Mouse (Mus musculus) midbrain, embryonic 16.5 days (tissue): Measurements from ENCODE around the gene Stum. TPM values are rescaled to one million over a fixed set of nuclear protein-coding genes. Genes with fewer than 3 reads are reported as not detected.
A peak's percentile ranks its signal among the peaks of the same experiment; 100 is the strongest.

Experiments
- ATAC-seq: fragments of 200-750 bp; cut with Nextera tagmentation; 2 replicates; pipeline ENCODE4 v1.8.0; 2017; ENCODE audit warnings: moderate TSS enrichment
- H3K27ac ChIP-seq: fragments of 300-500 bp; sonication (generic); 2 replicates; pipeline ENCODE4 v1.5.1; 2014; ENCODE audit warnings: mild to moderate bottlenecking, low read length, mixed read lengths
- H3K27me3 ChIP-seq: fragments of 300-500 bp; sonication (generic); 2 replicates; pipeline ENCODE4 v1.6.1; 2014; ENCODE audit warnings: low read depth, low read length, mixed read lengths; ENCODE audit not compliant: control insufficient read depth, insufficient read depth
- H3K36me3 ChIP-seq: fragments of 300-500 bp; sonication (generic); 2 replicates; pipeline ENCODE4 v1.6.1; 2014; ENCODE audit warnings: mild to moderate bottlenecking, low read length, moderate library complexity, mixed read lengths; ENCODE audit not compliant: control insufficient read depth, insufficient read depth
- H3K4me1 ChIP-seq: fragments of 300-500 bp; sonication (generic); 2 replicates; pipeline ENCODE4 v1.6.1; 2014; ENCODE audit warnings: mild to moderate bottlenecking, low read length, mixed read lengths; ENCODE audit not compliant: control insufficient read depth, insufficient read depth
- H3K4me2 ChIP-seq: fragments of 300-500 bp; sonication (generic); 2 replicates; pipeline ENCODE4 v1.6.1; 2014; ENCODE audit warnings: mild to moderate bottlenecking, low read length, mixed read lengths
- H3K4me3 ChIP-seq: fragments of 300-500 bp; sonication (generic); 2 replicates; pipeline ENCODE4 v1.5.1; 2014; ENCODE audit warnings: low read depth, mild to moderate bottlenecking, low read length, moderate library complexity, mixed read lengths
- H3K9ac ChIP-seq: fragments of 300-500 bp; sonication (generic); 2 replicates; pipeline ENCODE4 v1.6.1; 2014; ENCODE audit warnings: low read depth, low read length, mixed read lengths
- H3K9me3 ChIP-seq: fragments of 300-500 bp; sonication (generic); replicated peaks from 2 replicates; pipeline ENCODE4 v1.6.1; 2014; ENCODE audit warnings: mild to moderate bottlenecking, low read length, mixed read lengths; ENCODE audit not compliant: control insufficient read depth, poor library complexity, severe bottlenecking
- whole genome bisulfite sequencing: fragments of 180-500 bp; shearing (Covaris S2); extraction: QIAGEN DNeasy Blood & Tissue Kit; methylation state at CpG from one replicate; pipeline ENCODE4 v1.1.7; 2014; 5-methylcytosine and 5-hydroxymethylcytosine counted together
- polyA plus RNA-seq: library from polyadenylated mRNA; unstranded; fragments of >200 nt; fragmentation: Nextera tagmentation; extraction: Ambion mirVana; gene quantifications from 2 replicates; pipeline ENCODE4 v1.2.1, GENCODE M21; 2015

The Stum gene
- polyA plus RNA-seq, 1 experiment from 2014 or later, result 11.5 TPM

GRCm38 (mm10) chr1:180431833-180432232, 51.5 kb downstream of the Stum start:
- Histone ChIP-seq H3K27me3 (no peaks in the 10 kb centered on the region), H3K4me1 (peaks cover 19% of the 10 kb centered on the region), H3K9ac (no peak overlapping the region), H3K27ac (no peak overlapping the region), H3K9me3 (no peaks in the 10 kb centered on the region), H3K4me2 (no peak overlapping the region), H3K36me3 (no peaks in the 10 kb centered on the region), H3K4me3 (no peak overlapping the region)
- ATAC-seq, result no peak
- WGBS, result 73% methylated on average over 12 of the region's 12 CpGs

GRCm38 (mm10) chr1:180429819-180430218, 53.5 kb downstream of the Stum start:
- H3K36me3 ChIP-seq, result no peaks in the 10 kb centered on the region
- no peaks in the 10 kb centered on the region for H3K9me3 ChIP-seq
- H3K4me1 ChIP-seq, result peaks cover 19% of the 10 kb centered on the region
- H3K27ac ChIP-seq, result no peak overlapping the region
- H3K27me3 ChIP-seq, result no peaks in the 10 kb centered on the region
- ATAC-seq, result no peak
- no peak overlapping the region for H3K9ac ChIP-seq
- 80% methylated on average over 5 of the region's 5 CpGs for WGBS
- H3K4me2 ChIP-seq, result no peak overlapping the region
- H3K4me3 ChIP-seq, result no peak overlapping the region

GRCm38 (mm10) chr1:180428871-180429270, 54.4 kb downstream of the Stum start:
- WGBS, result 85% methylated on average over 8 of the region's 8 CpGs
- no peak overlapping the region for H3K4me2 ChIP-seq
- H3K27ac ChIP-seq, result no peak overlapping the region
- ATAC-seq, result no peak
- no peaks in the 10 kb centered on the region for H3K36me3 ChIP-seq
- H3K4me1 ChIP-seq, result peaks cover 15% of the 10 kb centered on the region
- no peaks in the 10 kb centered on the region for H3K9me3 ChIP-seq
- H3K9ac ChIP-seq, result no peak overlapping the region
- H3K27me3 ChIP-seq, result no peaks in the 10 kb centered on the region
- H3K4me3 ChIP-seq, result no peak overlapping the region

GRCm38 (mm10) chr1:180428101-180428712, 55.1 kb downstream of the Stum start:
- Histone ChIP-seq H3K4me1 (peaks cover 8% of the 10 kb centered on the region), H3K36me3 (no peaks in the 10 kb centered on the region), H3K27me3 (no peaks in the 10 kb centered on the region), H3K27ac (no peak overlapping the region), H3K9ac (no peak overlapping the region), H3K9me3 (no peaks in the 10 kb centered on the region), H3K4me2 (no peak overlapping the region), H3K4me3 (no peak overlapping the region)
- ATAC-seq, result no peak
- 33% methylated on average over 9 of the region's 9 CpGs for WGBS

- Histone ChIP-seq H3K9me3 (no peaks in the 10 kb centered on the region), H3K4me1 (peaks cover 3% of the 10 kb centered on the region), H3K4me3 (no peak overlapping the region), H3K27me3 (no peaks in the 10 kb centered on the region), H3K27ac (no peak overlapping the region), H3K9ac (no peak overlapping the region), H3K4me2 (no peak overlapping the region), H3K36me3 (no peaks in the 10 kb centered on the region)
- no peak for ATAC-seq
- WGBS, result 56% methylated on average over 10 of the region's 10 CpGs
These were observed 55.6 kb downstream of the Stum start for GRCm38 (mm10) chr1:180427685-180428084.

- peaks cover 6% of the 10 kb centered on the region for H3K4me1 ChIP-seq
- WGBS, result 83% methylated on average over 6 of the region's 6 CpGs
- H3K36me3 ChIP-seq, result no peaks in the 10 kb centered on the region
- no peak overlapping the region for H3K4me2 ChIP-seq
- no peak overlapping the region for H3K4me3 ChIP-seq
- no peaks in the 10 kb centered on the region for H3K9me3 ChIP-seq
- H3K27me3 ChIP-seq, result no peaks in the 10 kb centered on the region
- no peak overlapping the region for H3K27ac ChIP-seq
- no peak overlapping the region for H3K9ac ChIP-seq
- no peak for ATAC-seq
These were observed 56.9 kb downstream of the Stum start for GRCm38 (mm10) chr1:180426405-180426804.

- no peaks in the 10 kb centered on the region for H3K9me3 ChIP-seq
- WGBS, result 80% methylated on average over 3 of the region's 3 CpGs
- H3K36me3 ChIP-seq, result no peaks in the 10 kb centered on the region
- no peak overlapping the region for H3K9ac ChIP-seq
- H3K4me3 ChIP-seq, result no peak overlapping the region
- H3K4me1 ChIP-seq, result peaks cover 22% of the 10 kb centered on the region
- no peak overlapping the region for H3K27ac ChIP-seq
- ATAC-seq, result no peak
- no peak overlapping the region for H3K4me2 ChIP-seq
- H3K27me3 ChIP-seq, result no peaks in the 10 kb centered on the region
These were observed 59.4 kb downstream of the Stum start for GRCm38 (mm10) chr1:180423931-180424330.

- no peaks in the 10 kb centered on the region for H3K27me3 ChIP-seq
- peaks cover 22% of the 10 kb centered on the region for H3K4me1 ChIP-seq
- H3K36me3 ChIP-seq, result no peaks in the 10 kb centered on the region
- no peak overlapping the region for H3K27ac ChIP-seq
- WGBS, result 59% methylated on average over 16 of the region's 16 CpGs
- H3K4me3 ChIP-seq, result no peak overlapping the region
- ATAC-seq, result no peak
- H3K9ac ChIP-seq, result no peak overlapping the region
- no peaks in the 10 kb centered on the region for H3K9me3 ChIP-seq
- H3K4me2 ChIP-seq, result no peak overlapping the region
These were observed 60.2 kb downstream of the Stum start for GRCm38 (mm10) chr1:180423008-180423639.

GRCm38 (mm10) chr1:180422076-180422828, 61.1 kb downstream of the Stum start:
- 0 out of 2 replicates have a peak, but pooled peaks have one; percentile 16 for ATAC-seq

More at GRCm38 (mm10) chr1:180422076-180422828, 61.1 kb downstream of the Stum start:
- Histone ChIP-seq H3K36me3 (no peaks in the 10 kb centered on the region), H3K27ac (peak overlapping the region; percentile 78; the same call in 1 of the 2 replicates), H3K9ac (peak overlapping the region; percentile 43; the same call in 1 of the 2 replicates), H3K4me2 (peak overlapping the region; percentile 44), H3K4me1 (peaks cover 22% of the 10 kb centered on the region), H3K4me3 (no peak overlapping the region), H3K27me3 (no peaks in the 10 kb centered on the region), H3K9me3 (no peaks in the 10 kb centered on the region)
- WGBS, result 23% methylated on average over 11 of the region's 11 CpGs
